Mouse (Mus musculus) ES-Bruce4 (cell line): ENCODE measurements at regions not wholly inside any gene's neighbourhood (a gene's known extent, or its start where the extent isn't known, plus 50 kb on each side); places are given as distances from the start of the nearest gene placed in this dataset.
A peak's percentile ranks its signal among the peaks of the same experiment; 100 is the strongest.
"Not testable (repeated sequence)": the region's sequence is repeated elsewhere in the genome, so short reads cannot be mapped to it uniquely, and the experiment has no call there.

ENCODE experiments used
- H3K27ac ChIP-seq: 2 replicates; pipeline ENCODE4 v1.5.1; 2012; ENCODE audit warnings: low read length, inconsistent platforms; ENCODE audit not compliant: insufficient read depth
- H3K27me3 ChIP-seq: 2 replicates; pipeline ENCODE4 v1.6.1; 2012; ENCODE audit warnings: mild to moderate bottlenecking, low read length, inconsistent platforms; ENCODE audit not compliant: control insufficient read depth, poor library complexity, insufficient read depth, severe bottlenecking
- H3K36me3 ChIP-seq: 2 replicates; pipeline ENCODE4 v1.6.1; 2012; ENCODE audit warnings: inconsistent platforms, mild to moderate bottlenecking, low read length, moderate library complexity; ENCODE audit not compliant: control insufficient read depth, poor library complexity, insufficient read depth, severe bottlenecking
- H3K4me1 ChIP-seq: one replicate; pipeline ENCODE4 v1.8.1; 2011; ENCODE audit warnings: low read length; ENCODE audit not compliant: control insufficient read depth, insufficient read depth
- H3K4me3 ChIP-seq: 2 replicates; pipeline ENCODE4 v1.5.1; 2011; ENCODE audit warnings: low read depth, mild to moderate bottlenecking, low read length
- H3K9ac ChIP-seq: 2 replicates; pipeline ENCODE4 v1.6.1; 2012; ENCODE audit warnings: low read depth, mild to moderate bottlenecking, inconsistent platforms; ENCODE audit not compliant: poor library complexity, severe bottlenecking
- H3K9me3 ChIP-seq: replicated peaks from 2 replicates; pipeline ENCODE4 v1.6.1; 2012; ENCODE audit warnings: mild to moderate bottlenecking, low read length, inconsistent platforms; ENCODE audit not compliant: control insufficient read depth, poor library complexity, insufficient read depth, severe bottlenecking
- CTCF ChIP-seq: IDR thresholded peaks from one replicate; pipeline ENCODE4 v1.8.1; 2011; ENCODE audit warnings: low read depth, low read length
- EP300 ChIP-seq: IDR thresholded peaks from 2 replicates; pipeline ENCODE4 v1.6.1; 2011; ENCODE audit warnings: low read depth, low read length; ENCODE audit not compliant: insufficient read depth
- POLR2A ChIP-seq: IDR thresholded peaks from one replicate; pipeline ENCODE4 v1.8.1; 2011; ENCODE audit warnings: low read length; ENCODE audit not compliant: insufficient read depth

DNA sequence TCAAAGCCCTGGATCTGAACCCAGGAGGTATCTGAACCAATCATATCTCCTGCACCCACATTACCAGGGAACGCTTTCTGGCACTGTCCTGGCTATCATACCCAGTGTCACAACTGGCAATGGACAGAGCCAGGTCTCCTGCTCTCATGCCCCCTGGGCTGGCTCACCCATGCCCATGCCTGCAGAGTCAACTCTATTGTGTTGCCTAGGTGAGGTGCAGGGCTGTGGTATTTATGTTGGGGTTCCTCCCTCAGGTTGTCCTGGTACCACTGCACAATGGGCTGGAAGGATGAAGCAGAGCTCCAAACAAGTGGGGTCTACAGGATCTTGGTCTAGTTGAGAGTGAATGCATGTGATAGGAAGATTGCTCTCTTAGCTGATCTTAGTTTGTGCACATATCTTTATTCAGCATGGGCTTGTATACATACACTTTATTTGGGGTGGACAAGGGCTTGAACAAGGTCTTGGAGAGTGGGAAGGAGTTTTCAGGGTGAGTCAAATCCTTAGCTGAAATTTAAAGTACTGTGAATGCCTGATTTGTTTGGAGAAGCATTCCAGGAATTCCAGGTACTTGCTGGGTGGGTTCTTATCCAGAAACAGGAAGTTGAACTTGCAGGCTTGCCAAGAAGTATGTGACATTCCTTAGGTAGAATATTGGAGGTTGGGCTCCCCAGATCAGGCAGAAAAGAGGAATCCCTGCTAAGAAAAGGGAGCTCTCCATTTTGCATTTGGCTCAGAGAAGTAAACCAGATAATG is 123.2 kb downstream of the Ube2dnl2 start:
- Histone ChIP-seq H3K4me1 (no peaks in the 10 kb centered on the region), H3K4me3 (no peak overlapping the region), H3K9ac (no peak overlapping the region), H3K9me3 (no peaks in the 10 kb centered on the region), H3K27ac (no peak overlapping the region), H3K27me3 (no peaks in the 10 kb centered on the region), H3K36me3 (no peaks in the 10 kb centered on the region)
- TF ChIP-seq POLR2A (no peak), EP300 (no peak), CTCF (no peak)

DNA sequence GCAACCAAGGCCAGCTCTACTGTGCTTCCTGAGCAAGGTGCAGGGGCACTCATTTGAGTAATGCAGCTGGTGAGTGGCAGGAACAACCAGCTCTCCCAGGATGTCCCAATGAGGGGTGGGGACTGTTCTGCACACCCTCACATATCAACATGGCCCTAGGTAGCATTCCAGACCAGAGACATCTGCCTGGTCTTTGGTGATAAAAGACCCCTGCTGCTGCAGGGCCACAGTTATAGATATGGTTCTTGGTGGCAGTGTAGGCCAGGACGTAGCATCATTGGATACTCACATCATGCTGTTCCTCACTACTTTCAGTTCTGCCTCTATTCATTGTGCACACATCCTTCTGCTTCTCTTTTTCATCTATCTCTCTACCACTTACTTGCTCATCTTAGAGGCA is 124.1 kb downstream of the Ube2dnl2 start:
- no peaks in the 10 kb centered on the region for H3K36me3 ChIP-seq
- TF ChIP-seq POLR2A (no peak), CTCF (no peak), EP300 (no peak)
- no peaks in the 10 kb centered on the region for H3K27me3 ChIP-seq
- no peaks in the 10 kb centered on the region for H3K4me1 ChIP-seq
- H3K9ac ChIP-seq = no peak overlapping the region
- H3K9me3 ChIP-seq = no peaks in the 10 kb centered on the region
- H3K27ac ChIP-seq = no peak overlapping the region
- no peak overlapping the region for H3K4me3 ChIP-seq

DNA sequence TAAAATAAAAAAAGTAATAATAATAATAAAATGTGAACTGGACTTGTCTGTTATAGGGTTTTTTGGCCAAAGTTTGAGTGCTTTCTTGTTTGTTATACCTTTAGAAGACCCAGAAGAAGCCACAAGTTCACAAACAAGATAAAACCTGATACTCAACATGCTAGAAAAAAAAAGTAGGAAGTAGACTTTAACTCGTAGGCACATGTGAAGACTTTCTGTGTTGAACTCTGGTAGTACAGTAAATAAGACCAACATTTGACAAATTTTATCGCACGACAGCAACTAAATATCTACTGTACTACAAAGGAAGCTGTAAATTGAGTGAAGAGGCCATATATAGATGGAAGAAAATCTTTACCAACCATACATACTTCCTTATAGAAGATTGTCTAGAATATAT is 131.6 kb downstream of the Ube2dnl2 start:
- Histone ChIP-seq H3K27ac (no peak overlapping the region), H3K27me3 (no peaks in the 10 kb centered on the region), H3K4me1 (no peaks in the 10 kb centered on the region), H3K9me3 (no peaks in the 10 kb centered on the region), H3K9ac (no peak overlapping the region), H3K4me3 (no peak overlapping the region), H3K36me3 (no peaks in the 10 kb centered on the region)
- no peak for TF ChIP-seq POLR2A
- TF ChIP-seq EP300 = no peak
- TF ChIP-seq CTCF = no peak

DNA sequence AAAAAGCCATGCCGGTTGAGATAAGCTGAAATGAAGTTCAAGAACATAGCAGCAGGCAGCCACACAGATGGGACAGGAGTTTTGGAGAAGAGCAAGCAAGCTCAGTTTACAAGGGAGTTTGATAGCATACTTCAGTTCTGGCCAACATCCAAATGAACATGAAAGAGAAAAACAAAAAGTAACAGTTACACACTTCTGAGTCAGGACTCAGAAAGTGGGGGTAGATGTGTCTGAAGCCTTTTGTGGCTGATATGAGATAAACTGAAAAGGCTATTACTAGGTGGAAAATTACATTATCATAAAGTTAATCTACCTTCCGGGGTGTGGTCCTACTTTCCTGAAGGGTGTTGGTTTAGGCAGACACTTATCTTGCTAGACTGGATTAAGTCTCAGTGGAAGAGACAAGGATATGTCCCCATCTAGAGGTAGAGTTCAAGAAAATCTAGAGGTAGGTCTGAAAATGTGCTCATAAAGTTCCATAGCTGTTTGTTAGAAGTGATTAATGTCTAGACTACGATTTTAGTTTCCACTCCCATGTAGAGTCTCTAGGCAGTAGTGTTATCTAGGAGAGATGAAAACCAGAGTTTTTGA is 155.3 kb downstream of the Ube2dnl2 start:
- no peaks in the 10 kb centered on the region for H3K27me3 ChIP-seq
- H3K36me3 ChIP-seq = no peaks in the 10 kb centered on the region
- no peak for TF ChIP-seq CTCF
- TF ChIP-seq POLR2A = no peak
- TF ChIP-seq EP300 = no peak
- H3K9me3 ChIP-seq = no peaks in the 10 kb centered on the region
- H3K27ac ChIP-seq = no peak overlapping the region
- no peak overlapping the region for H3K9ac ChIP-seq
- no peaks in the 10 kb centered on the region for H3K4me1 ChIP-seq
- no peak overlapping the region for H3K4me3 ChIP-seq

DNA sequence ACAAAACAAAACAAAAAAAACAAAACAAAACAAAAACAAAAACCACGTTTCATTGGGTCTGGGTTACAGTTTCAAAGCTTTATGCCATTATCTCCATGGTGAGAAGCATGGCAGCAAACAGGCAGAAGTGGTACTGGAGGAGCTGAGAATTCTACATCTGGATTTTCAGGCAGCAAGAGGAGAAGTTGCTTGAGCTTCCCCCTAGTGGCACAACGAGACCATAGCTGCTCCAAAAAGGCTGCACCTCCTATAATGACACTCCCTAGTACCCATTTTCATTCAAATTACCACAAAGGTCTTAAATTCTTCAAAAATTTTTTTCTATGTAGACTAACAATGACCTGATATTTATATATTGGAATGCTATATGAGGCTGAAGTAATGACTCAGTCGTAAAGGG is 162.0 kb downstream of the Ube2dnl2 start:
- Histone ChIP-seq H3K4me1 (no peaks in the 10 kb centered on the region), H3K27ac (no peak overlapping the region), H3K4me3 (no peak overlapping the region), H3K9me3 (no peaks in the 10 kb centered on the region), H3K27me3 (no peaks in the 10 kb centered on the region), H3K9ac (no peak overlapping the region), H3K36me3 (no peaks in the 10 kb centered on the region)
- TF ChIP-seq CTCF (peak; percentile 15), POLR2A (no peak)

DNA sequence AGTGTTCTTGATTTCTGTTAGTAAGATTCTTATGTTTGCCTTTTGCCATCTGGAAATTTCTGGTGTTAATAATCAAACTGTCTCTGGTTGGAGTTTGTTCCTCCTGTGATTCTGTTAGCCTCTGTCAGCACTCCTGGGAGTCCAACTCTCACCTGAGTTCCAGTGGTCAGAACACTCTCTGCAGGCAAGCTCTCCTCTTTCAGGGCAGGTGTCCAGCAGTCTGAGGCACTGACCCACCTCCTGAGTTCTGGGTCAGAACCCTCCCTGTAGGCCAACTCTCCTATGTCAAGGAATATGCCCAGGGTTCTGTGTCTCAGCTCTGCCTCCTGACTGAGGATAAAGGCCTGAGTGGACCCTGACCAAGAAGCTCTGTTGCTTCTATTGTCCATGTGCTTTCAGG is 184.6 kb downstream of the Ube2dnl2 start:
- H3K9me3 ChIP-seq, H3K4me3 ChIP-seq, H3K4me1 ChIP-seq, H3K27me3 ChIP-seq, H3K36me3 ChIP-seq, H3K27ac ChIP-seq, H3K9ac ChIP-seq: not testable (repeated sequence)
